Mouse (Mus musculus): ENCODE measurements at regions not wholly inside any gene's neighbourhood (a gene's known extent, or its start where the extent isn't known, plus 50 kb on each side); places are given as distances from the start of the nearest gene placed in this dataset.
"Not testable (repeated sequence)": the region's sequence is repeated elsewhere in the genome, so short reads cannot be mapped to it uniquely, and the experiment has no call there.

DNA sequence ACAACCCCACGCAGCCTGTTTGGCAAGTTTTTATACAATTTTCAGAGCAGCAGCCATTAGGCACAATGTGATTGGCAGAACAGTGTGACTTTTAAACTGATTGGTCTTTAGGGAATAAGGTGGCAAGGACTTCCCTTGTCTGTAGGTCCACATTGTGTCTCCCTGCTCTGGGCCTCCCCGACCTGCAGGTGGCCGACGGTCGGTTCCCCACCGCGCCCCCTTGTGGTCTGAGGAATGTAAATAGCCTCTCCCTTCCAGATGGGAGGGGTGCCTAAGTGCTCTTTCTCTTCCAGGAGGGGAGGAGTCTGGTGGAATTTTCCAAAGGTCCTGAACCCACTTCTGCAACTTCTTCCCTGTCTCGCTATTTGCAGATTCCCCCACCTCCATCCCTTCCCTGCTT lies 52.5 kb upstream of the Prr5 start:
- peak; percentile 53 to 73 for DNase-seq
- intact Hi-C loops (cut with DNase I): not testable (repeated sequence)

DNA sequence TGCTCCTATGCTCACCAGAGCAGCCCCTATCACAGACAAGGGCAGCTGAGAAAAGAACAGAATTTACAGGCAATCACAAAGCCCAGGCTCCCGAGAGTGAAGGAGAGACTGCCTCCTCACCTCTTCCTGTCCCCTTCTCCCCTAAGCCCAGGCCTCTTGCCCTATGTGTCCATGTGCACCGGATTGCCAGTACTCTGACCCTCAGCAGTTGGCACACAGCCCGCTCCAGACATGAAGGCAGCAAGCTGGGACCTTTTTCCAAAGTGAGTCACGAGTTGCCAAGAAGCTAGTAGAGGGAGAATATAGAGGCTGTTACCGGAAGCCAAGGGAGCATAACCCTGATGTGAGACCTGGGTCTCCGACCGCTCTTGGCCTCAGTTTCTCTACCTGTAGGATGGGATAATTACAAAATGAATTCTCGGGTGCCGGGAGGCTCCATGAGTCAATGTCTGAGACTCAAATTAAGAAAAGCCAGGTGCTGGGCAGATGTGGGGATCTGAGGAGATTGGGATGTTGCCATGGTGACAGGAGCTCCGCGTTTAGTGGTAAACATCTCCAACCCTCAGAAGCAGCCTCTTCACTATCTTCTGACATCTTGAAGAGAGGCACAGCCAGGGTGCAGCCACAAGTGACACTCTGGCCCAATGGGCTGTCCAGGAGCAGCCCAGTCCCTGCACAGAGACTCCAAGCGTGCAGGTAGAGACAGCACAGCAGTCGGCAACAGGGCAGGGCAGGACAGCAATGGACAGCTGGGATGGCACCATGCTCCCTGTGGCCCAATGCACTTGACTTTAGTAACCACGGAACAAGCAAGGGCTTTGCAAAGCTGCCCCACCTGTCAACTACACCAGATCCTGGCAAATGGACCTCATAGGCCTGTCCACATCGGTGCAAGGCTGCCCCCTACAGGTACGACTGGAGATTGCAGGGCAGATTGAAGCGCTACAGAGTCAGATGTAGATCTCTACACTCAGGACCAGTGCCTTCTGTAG lies 55.6 kb upstream of the Prr5 start:
- intact Hi-C loops (cut with DNase I): loop anchor here (2.0 to 5.0 kb wide), 5 partner anchors 79 to 403 kb away; partner anchors contain the start of gene Shisal1
- peak; percentile 85 to 92 for DNase-seq

DNA sequence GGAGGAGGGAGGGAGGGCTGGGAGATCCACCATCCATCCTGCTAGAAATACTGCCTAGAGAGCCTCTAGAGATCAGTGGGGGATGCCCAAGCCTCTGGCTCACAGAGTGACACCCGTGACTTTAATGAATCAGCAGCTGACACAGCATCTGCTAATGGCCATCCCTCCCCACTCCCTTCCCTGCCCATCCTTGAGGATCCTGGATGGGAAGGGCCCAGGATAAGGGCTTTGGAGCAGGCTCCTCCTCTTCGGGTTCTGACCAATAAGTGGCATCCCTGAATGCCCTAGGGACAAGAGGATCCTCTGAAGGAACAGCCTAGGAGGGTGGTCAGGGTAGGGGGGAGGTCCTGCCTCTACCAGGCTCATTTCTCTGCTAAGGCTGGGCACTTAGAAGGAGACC lies 55.3 kb upstream of the Rtl6 start:
- DNase-seq: no peak
- intact Hi-C loops (cut with DNase I): loop anchor here (1.0 to 5.0 kb wide), 4 partner anchors 166 to 538 kb away; partner anchors contain the start of gene Shisal1

DNA sequence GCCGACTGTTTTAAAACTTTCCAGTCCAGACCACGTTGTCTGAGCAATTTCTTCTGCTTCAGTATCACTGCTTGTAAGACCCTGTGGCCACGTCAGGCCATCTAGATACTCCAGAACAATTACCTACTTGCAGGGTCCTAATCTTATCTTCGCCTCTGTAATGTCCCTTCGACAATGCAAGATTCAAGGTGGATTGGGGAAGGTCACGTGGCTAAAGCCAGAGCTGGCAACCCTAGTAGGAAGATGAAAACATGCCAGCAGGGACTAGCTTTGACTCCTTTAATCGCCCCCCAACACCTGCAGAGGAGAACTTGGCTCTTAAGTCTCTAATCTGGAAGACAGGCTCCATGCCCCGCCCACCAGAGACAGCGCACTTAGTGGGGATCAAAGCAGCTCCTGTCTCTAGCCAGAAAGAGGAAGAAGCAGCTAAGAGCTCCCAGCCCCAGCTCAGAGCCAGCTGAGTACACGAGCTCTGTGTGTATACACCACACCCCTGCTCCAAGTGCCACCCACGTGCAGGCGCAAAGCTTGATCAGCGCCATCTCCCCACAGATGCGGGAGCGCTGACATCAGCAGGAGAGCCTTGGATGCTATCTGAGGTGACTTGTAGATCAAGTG lies 52.3 kb upstream of the Rtl6 start:
- intact Hi-C loops (cut with DNase I): loop anchor here (5.0 kb wide), 3 partner anchors 163 to 353 kb away; partner anchors contain the start of gene Shisal1
- DNase-seq: no peak

DNA sequence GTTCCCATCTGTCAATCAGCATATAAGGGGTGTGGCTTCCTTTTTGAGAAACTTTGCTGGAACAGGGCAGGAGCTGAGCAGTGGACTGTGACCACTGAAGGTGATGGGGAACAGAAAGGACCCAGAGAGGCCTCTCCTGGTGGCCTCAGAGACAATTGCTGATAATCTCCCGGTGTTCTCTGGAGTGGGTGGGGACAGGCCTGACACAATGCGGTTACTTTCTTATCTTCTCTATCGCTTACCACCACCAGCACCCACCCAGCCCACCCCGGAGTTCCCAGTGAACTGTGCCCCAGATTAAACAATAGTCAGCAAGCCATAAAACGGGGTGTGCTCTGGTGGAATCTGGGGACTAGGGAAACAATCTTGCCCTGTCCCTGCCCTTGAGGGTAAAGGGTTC lies 51.4 kb upstream of the Rtl6 start:
- no peak for DNase-seq
- intact Hi-C loops (cut with DNase I): no loop called here

Measured in gastrocnemius, postnatal 36 days (tissue).